Mouse (Mus musculus) bone marrow macrophage, adult 2 months (primary cell): ENCODE measurements around the gene H2-DMb1.

Experiments used
- CTCF ChIP-seq: IDR thresholded peaks from 2 replicates; pipeline ENCODE4 v1.5.1; 2012; ENCODE audit warnings: low read depth, mild to moderate bottlenecking, low read length, moderate library complexity
- POLR2A ChIP-seq: IDR thresholded peaks from 2 replicates; pipeline ENCODE4 v1.6.1; 2012; ENCODE audit warnings: mild to moderate bottlenecking, low read depth, low read length, borderline replicate concordance

DNA sequence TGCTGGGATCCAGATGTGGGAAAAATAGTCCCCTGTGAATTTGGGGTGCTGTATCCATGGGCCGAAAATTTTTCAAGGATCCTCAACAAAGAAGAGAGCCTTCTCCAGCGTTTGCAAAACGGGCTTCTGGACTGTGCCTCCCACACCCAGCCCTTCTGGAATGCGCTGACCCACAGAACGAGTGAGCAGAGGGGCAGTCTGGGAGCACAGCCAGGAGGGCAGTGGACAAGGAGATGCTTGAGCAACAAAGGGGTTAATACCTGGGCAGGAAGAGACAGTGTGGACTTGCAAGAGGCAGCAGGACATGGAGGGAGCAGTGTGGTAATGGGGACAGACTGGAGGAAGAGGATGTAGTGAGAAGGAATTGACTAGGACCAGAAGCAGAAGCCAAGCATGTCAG is 2.7 kb downstream of the H2-DMb1 start:
- TF ChIP-seq POLR2A (no peak), CTCF (no peak)
